In genomic region chr13:48877805-48878204, GRCm38 (mm10) we compare ENCODE assay signal across 8 mouse cellular contexts. TPM values are rescaled to one million over a fixed set of nuclear protein-coding genes. Genes with fewer than 3 reads are reported as not detected.
DNase-seq lines count a peak whose midpoint lies in the region; ATAC-seq and TF ChIP-seq lines count a peak whose summit lies in the region.

No protein-coding gene starts in this region.

- H3K27ac ChIP-seq in heart, embryonic 12.5 days (ENCODE audit: poor library complexity, severe bottlenecking): peak overlapping the region; percentile 85; the same call in 1 of the 2 replicates
- peak overlapping the region; percentile 77 for H3K27ac ChIP-seq in bone marrow macrophage, adult 2 months (ENCODE audit: insufficient read depth, low read depth, low read length)
- peak overlapping the region; percentile 86 for H3K27ac ChIP-seq in hindbrain, embryonic 14.5 days
- H3K27ac ChIP-seq in midbrain, embryonic 10.5 days (replicated peaks): peak overlapping the region; percentile 92

- H3K4me3 ChIP-seq in heart, embryonic 12.5 days: peak overlapping the region; percentile 46
- peak overlapping the region; percentile 55 for H3K4me3 ChIP-seq in bone marrow macrophage, adult 2 months (ENCODE audit: insufficient read depth, low read length)
- peak overlapping the region; percentile 34 for H3K4me3 ChIP-seq in hindbrain, embryonic 14.5 days (replicated peaks; ENCODE audit: low read length)
- H3K4me3 ChIP-seq in midbrain, embryonic 10.5 days: peak overlapping the region; percentile 53

- no peak for TF ChIP-seq POLR2A in bone marrow macrophage, adult 2 months (IDR thresholded peaks at IDR 0.05; ENCODE audit: borderline replicate concordance, low read depth, low read length)

- no peaks in the 10 kb centered on the region for H3K9me3 ChIP-seq in heart, embryonic 12.5 days (replicated peaks)
- no peaks in the 10 kb centered on the region for H3K9me3 ChIP-seq in hindbrain, embryonic 14.5 days (ENCODE audit: control insufficient read depth, low read length)
- H3K9me3 ChIP-seq in midbrain, embryonic 10.5 days (replicated peaks): no peaks in the 10 kb centered on the region

- peak overlapping the region; percentile 75 for H3K4me2 ChIP-seq in heart, embryonic 12.5 days
- H3K4me2 ChIP-seq in hindbrain, embryonic 14.5 days (replicated peaks): peak overlapping the region; percentile 66

- no peak for TF ChIP-seq CTCF in bone marrow macrophage, adult 2 months (IDR thresholded peaks at IDR 0.05; ENCODE audit: low read depth, low read length)

- no peak for DNase-seq in heart, adult 9 months (ENCODE audit: low spot score in 2 of 2)
- DNase-seq in hindbrain, embryonic 14.5 days (ENCODE audit: low spot score): no peak
- DNase-seq in midbrain, embryonic 10.5 days (ENCODE audit: low spot score): no peak
- no peak for DNase-seq in adrenal gland, postnatal 10 days
- no peak for DNase-seq in adrenal gland, adult 8-10 months
- no peak for DNase-seq in thymus, postnatal 14 days

- peak overlapping the region; percentile 84 for H3K9ac ChIP-seq in heart, embryonic 12.5 days
- peak overlapping the region; percentile 71 for H3K9ac ChIP-seq in hindbrain, embryonic 14.5 days

- H3K4me1 ChIP-seq in heart, embryonic 12.5 days (replicated peaks): peaks cover 26% of the 10 kb centered on the region
- H3K4me1 ChIP-seq in bone marrow macrophage, adult 2 months (ENCODE audit: control insufficient read depth, insufficient read depth, low read length): peaks cover 11% of the 10 kb centered on the region
- H3K4me1 ChIP-seq in hindbrain, embryonic 14.5 days (replicated peaks; ENCODE audit: control insufficient read depth, insufficient read depth, low read length): peaks cover 8% of the 10 kb centered on the region
- H3K4me1 ChIP-seq in midbrain, embryonic 10.5 days: peaks cover 18% of the 10 kb centered on the region

- no peaks in the 10 kb centered on the region for H3K27me3 ChIP-seq in heart, embryonic 12.5 days (replicated peaks)
- H3K27me3 ChIP-seq in hindbrain, embryonic 14.5 days (ENCODE audit: control insufficient read depth, insufficient read depth, low read length): no peaks in the 10 kb centered on the region
- no peaks in the 10 kb centered on the region for H3K27me3 ChIP-seq in midbrain, embryonic 10.5 days (ENCODE audit: low read depth, poor library complexity, severe bottlenecking)

- ATAC-seq in heart, embryonic 12.5 days (ENCODE audit: insufficient number of reproducible peaks, low FRiP score): no peak
- ATAC-seq in hindbrain, embryonic 14.5 days (ENCODE audit: low FRiP score): no peak

- peaks cover 28% of the 10 kb centered on the region for H3K36me3 ChIP-seq in heart, embryonic 12.5 days
- peaks cover 35% of the 10 kb centered on the region for H3K36me3 ChIP-seq in hindbrain, embryonic 14.5 days (replicated peaks; ENCODE audit: control insufficient read depth, insufficient read depth)
- H3K36me3 ChIP-seq in midbrain, embryonic 10.5 days: peaks cover 47% of the 10 kb centered on the region

RNA-seq across cellular contexts. Expression of gene Phf2, which starts 6.9 kb away (rescaled TPM):
- polyA plus RNA-seq in heart, embryonic 12.5 days (2016; fragmentation: Nextera tagmentation; extraction: Ambion mirVana): 4.9 and 5.7 TPM in 2 replicates
- polyA plus RNA-seq in bone marrow macrophage, adult 2 months (2012; ENCODE audit: insufficient read depth, insufficient read length, missing spikeins): 19.2 and 20.4 TPM in 2 replicates
- polyA plus RNA-seq in hindbrain, embryonic 14.5 days (2014; fragmentation: Nextera tagmentation; extraction: Ambion mirVana): 10.8 and 11.2 TPM in 2 replicates
- polyA plus RNA-seq in midbrain, embryonic 10.5 days (2016; fragmentation: Nextera tagmentation; extraction: Ambion mirVana): 6.6 and 9.3 TPM in 2 replicates
- total RNA-seq in adrenal gland, postnatal 10 days (2021): 10 to 100 TPM; 35.7 to 36.3 TPM
- total RNA-seq in adrenal gland, adult 8-10 months (2022): 10 to 100 TPM; 42.0 to 53.5 (median 49.6) TPM
